Mouse (Mus musculus) thymus, postnatal 14 days (tissue): ENCODE measurements around the gene Bscl2.
"Not testable (repeated sequence)": the region's sequence is repeated elsewhere in the genome, so short reads cannot be mapped to it uniquely, and the experiment has no call there.

Experiments
- DNase-seq: peaks from one replicate; pipeline ENCODE4 v3.0.0; 2021

Bscl2 gene

GRCm38 (mm10) chr19:8831262-8831661 is 6.0 kb upstream of the Bscl2 start:
- DNase-seq = no peak

- DNase-seq = no peak
Observed at GRCm38 (mm10) chr19:8832971-8833370, 4.3 kb upstream of the Bscl2 start.

GRCm38 (mm10) chr19:8836327-8836726 is 940 bp upstream of the Bscl2 start:
- DNase-seq = not testable (repeated sequence)

GRCm38 (mm10) chr19:8838041-8838730 is 919 bp downstream of the Bscl2 start:
- peak; percentile 35 for DNase-seq

GRCm38 (mm10) chr19:8839103-8839907 is 2.0 kb downstream of the Bscl2 start, which contains the start of gene Gng3:
Gene Gng3 (minus strand): TSS chr19:8839194.
- no peak for DNase-seq

- DNase-seq = peak; percentile 68
Observed at GRCm38 (mm10) chr19:8839908-8840791, 2.9 kb downstream of the Bscl2 start.

- DNase-seq = no peak
Observed at GRCm38 (mm10) chr19:8841012-8841411, 3.7 kb downstream of the Bscl2 start.

- DNase-seq = no peak
Observed at GRCm38 (mm10) chr19:8842961-8843360, 5.7 kb downstream of the Bscl2 start.

GRCm38 (mm10) chr19:8844371-8845129 is 7.3 kb downstream of the Bscl2 start:
- DNase-seq = peak; percentile 83

- no peak for DNase-seq
Observed at GRCm38 (mm10) chr19:8848356-8848755, 11.1 kb downstream of the Bscl2 start.

GRCm38 (mm10) chr19:8850402-8850901 is 13.2 kb downstream of the Bscl2 start, which contains the start of gene Lrrn4cl:
Gene Lrrn4cl (plus strand): TSS chr19:8850768.
- DNase-seq = no peak

GRCm38 (mm10) chr19:8851639-8852038 is 14.4 kb downstream of the Bscl2 start:
- no peak for DNase-seq

GRCm38 (mm10) chr19:8852236-8852928 is 15.1 kb downstream of the Bscl2 start:
- no peak for DNase-seq

GRCm38 (mm10) chr19:8853117-8853516 is 15.8 kb downstream of the Bscl2 start:
- no peak for DNase-seq

- DNase-seq = peak; percentile 62
Observed at GRCm38 (mm10) chr19:8857689-8858088, 20.4 kb downstream of the Bscl2 start.

- DNase-seq = peak; percentile 70
Observed at GRCm38 (mm10) chr19:8859018-8859417, 21.8 kb downstream of the Bscl2 start.

- DNase-seq = no peak
Observed at GRCm38 (mm10) chr19:8864265-8864664, 27.0 kb downstream of the Bscl2 start.

- DNase-seq = not testable (repeated sequence)
Observed at GRCm38 (mm10) chr19:8870381-8870780, 33.1 kb downstream of the Bscl2 start.

- no peak for DNase-seq
Observed at GRCm38 (mm10) chr19:8870838-8871237, 33.6 kb downstream of the Bscl2 start.

GRCm38 (mm10) chr19:8871267-8872186 is 34.3 kb downstream of the Bscl2 start, which contains the start of gene Ubxn1:
Gene Ubxn1 (plus strand): TSS chr19:8871496.
- peak; percentile 97 for DNase-seq
